Mouse (Mus musculus) CH12.LX (cell line): ENCODE measurements at regions not wholly inside any gene's neighbourhood (a gene's known extent, or its start where the extent isn't known, plus 50 kb on each side); places are given as distances from the start of the nearest gene placed in this dataset.

Experiments
- CHD2 ChIP-seq: IDR thresholded peaks from 2 replicates; pipeline ENCODE4 v1.6.1; 2011; ENCODE audit warnings: low read length, improper control_type of control experiment
- CTCF ChIP-seq, 2 experiments: IDR thresholded peaks in 1 of 2; conservative IDR thresholded peaks in 1 of 2; 2 replicates each; pipeline ENCODE4 v1.5.1; 2011 to 2012; ENCODE audit warnings: low read depth in 2 of 2, low read length in 2 of 2, improper control_type of control experiment in 1 of 2, inconsistent platforms in 1 of 2, mild to moderate bottlenecking in 1 of 2, moderate library complexity in 1 of 2
- GABPA ChIP-seq: IDR thresholded peaks from 2 replicates; pipeline ENCODE4 v1.6.1; 2012; ENCODE audit warnings: low read depth, low read length, improper control_type of control experiment, inconsistent platforms; ENCODE audit not compliant: insufficient replicate concordance
- NRF1 ChIP-seq: IDR thresholded peaks from 2 replicates; pipeline ENCODE4 v1.6.1; 2014; ENCODE audit warnings: low read depth, mild to moderate bottlenecking, inconsistent platforms, low read length, improper control_type of control experiment, moderate library complexity
- POLR2A ChIP-seq: IDR thresholded peaks from 2 replicates; pipeline ENCODE4 v1.6.1; 2011; ENCODE audit warnings: low read depth, mild to moderate bottlenecking, improper control_type of control experiment, low read length
- TBP ChIP-seq: conservative IDR thresholded peaks from 2 replicates; pipeline ENCODE4 v1.6.1; 2011; ENCODE audit warnings: low read depth, low read length, improper control_type of control experiment
- USF1 ChIP-seq: IDR thresholded peaks from 2 replicates; pipeline ENCODE4 v1.6.1; 2014; ENCODE audit warnings: low read depth, mild to moderate bottlenecking, inconsistent platforms, low read length, improper control_type of control experiment
- ZNF384 ChIP-seq: IDR thresholded peaks from 2 replicates; pipeline ENCODE4 v1.6.1; 2012; ENCODE audit warnings: low read depth, low read length, improper control_type of control experiment, inconsistent platforms

GRCm38 (mm10) chr14:24652591-24652990 lies 165.7 kb downstream of the Rps24 start:
- TF ChIP-seq TBP (no peak), GABPA (no peak), USF1 (no peak), NRF1 (no peak), CTCF (conservative IDR thresholded peaks at IDR 0.05 in 1 of 2, IDR thresholded peaks at IDR 0.05 in 1 of 2; ENCODE audit: low read depth in 2 of 2, low read length in 2 of 2) (no peak), POLR2A (no peak), CHD2 (no peak), ZNF384 (no peak)
